Mouse (Mus musculus): ENCODE data around the gene Prkag2.

DNA sequence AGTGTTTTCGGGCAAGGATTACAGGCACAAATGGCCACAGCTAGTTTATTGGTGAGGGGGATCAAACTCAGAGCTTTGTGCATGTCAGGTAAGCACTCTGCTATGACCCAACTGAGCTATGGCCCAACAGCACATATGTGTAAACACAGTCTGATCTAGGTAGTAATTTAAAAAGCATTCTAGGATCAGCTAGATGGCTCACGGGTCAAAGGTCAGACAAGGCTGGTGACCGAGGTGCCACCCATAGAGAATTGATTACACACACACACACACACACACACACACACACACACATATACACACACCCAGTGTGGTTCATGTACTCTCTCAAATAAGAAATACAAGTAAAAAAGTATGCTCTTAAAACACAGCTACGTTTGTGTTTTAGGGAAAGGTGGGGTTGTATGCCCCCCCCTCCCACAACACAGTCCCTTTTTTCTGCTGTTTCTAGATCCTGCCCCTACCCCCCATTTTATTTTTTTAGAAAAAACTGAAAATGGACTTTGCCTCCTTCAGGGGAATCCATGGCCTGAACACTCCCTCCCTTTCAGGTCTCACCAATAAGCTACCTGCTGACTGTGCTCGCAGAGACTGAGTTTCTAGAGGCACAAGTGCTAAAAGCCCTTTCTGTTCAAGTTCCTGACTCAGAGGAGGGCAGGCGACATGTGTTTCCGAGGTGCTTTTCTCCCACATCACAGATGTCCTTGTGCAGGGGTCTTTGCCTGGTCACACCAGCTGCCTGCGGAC, 169.4 kb downstream of the Prkag2 start:
- TF ChIP-seq CTCF (conservative IDR thresholded peaks at IDR 0.05; ENCODE audit: low read length) (no peak), POU5F1 (IDR thresholded peaks at IDR 0.05; ENCODE audit: borderline replicate concordance, low read length) (no peak), NANOG (IDR thresholded peaks at IDR 0.05; ENCODE audit: borderline replicate concordance, low read length) (no peak)

Measured in E14TG2a.4 (cell line).